Mouse (Mus musculus): Measurements from ENCODE around the gene Gm5741. TPM values are rescaled to one million over a fixed set of nuclear protein-coding genes. Genes with fewer than 3 reads are reported as not detected.
"Not testable (repeated sequence)": the region's sequence is repeated elsewhere in the genome, so short reads cannot be mapped to it uniquely, and the experiment has no call there.

The Gm5741 gene
- not detected in 2 replicates for polyA plus RNA-seq (2015; fragmentation: Nextera tagmentation; extraction: Ambion mirVana)

- no peak for DNase-seq (ENCODE audit: low spot score)
These were observed at the start of gene Gm5741 for GRCm38 (mm10) chr8:85067982-85068381. Gene Gm5741, minus strand, starts transcription at chr8:85067982.

GRCm38 (mm10) chr8:85116984-85117383 lies 49.2 kb upstream of the Gm5741 start:
- DNase-seq (ENCODE audit: low spot score), result no peak

- no peak for DNase-seq (ENCODE audit: low spot score)
These were observed 47.7 kb upstream of the Gm5741 start for GRCm38 (mm10) chr8:85115501-85115900.

GRCm38 (mm10) chr8:85113241-85113640 lies 45.5 kb upstream of the Gm5741 start:
- DNase-seq (ENCODE audit: low spot score), result no peak

- DNase-seq (ENCODE audit: low spot score), result no peak
These were observed 32.4 kb upstream of the Gm5741 start for GRCm38 (mm10) chr8:85100076-85100665.

GRCm38 (mm10) chr8:85096850-85097249 lies 29.1 kb upstream of the Gm5741 start:
- DNase-seq (ENCODE audit: low spot score), result no peak

- DNase-seq (ENCODE audit: low spot score), result no peak
These were observed 28.4 kb upstream of the Gm5741 start for GRCm38 (mm10) chr8:85096196-85096595.

- DNase-seq (ENCODE audit: low spot score), result no peak
These were observed 27.8 kb upstream of the Gm5741 start for GRCm38 (mm10) chr8:85095566-85095965.

GRCm38 (mm10) chr8:85095051-85095450 lies 27.3 kb upstream of the Gm5741 start:
- DNase-seq (ENCODE audit: low spot score), result no peak

- DNase-seq (ENCODE audit: low spot score), result no peak
These were observed 23.8 kb upstream of the Gm5741 start for GRCm38 (mm10) chr8:85091526-85092090.

- no peak for DNase-seq (ENCODE audit: low spot score)
These were observed 23.1 kb upstream of the Gm5741 start for GRCm38 (mm10) chr8:85090856-85091255.

GRCm38 (mm10) chr8:85088771-85089170 lies 21.0 kb upstream of the Gm5741 start:
- no peak for DNase-seq (ENCODE audit: low spot score)

- no peak for DNase-seq (ENCODE audit: low spot score)
These were observed 18.5 kb upstream of the Gm5741 start for GRCm38 (mm10) chr8:85086238-85086637.

GRCm38 (mm10) chr8:85084633-85085032 lies 16.9 kb upstream of the Gm5741 start:
- DNase-seq (ENCODE audit: low spot score), result no peak

- DNase-seq (ENCODE audit: low spot score), result peak; percentile 87
These were observed 15.5 kb upstream of the Gm5741 start, which contains the start of gene Man2b1 for GRCm38 (mm10) chr8:85083108-85083813. Gene Man2b1, plus strand, starts transcription at chr8:85083270.

- not testable (repeated sequence) for DNase-seq (ENCODE audit: low spot score)
These were observed 14.4 kb upstream of the Gm5741 start for GRCm38 (mm10) chr8:85082169-85082568.

GRCm38 (mm10) chr8:85081216-85081555 lies 13.4 kb upstream of the Gm5741 start, which contains the start of gene Wdr83:
Gene Wdr83, minus strand, starts transcription at chr8:85081306.
- DNase-seq (ENCODE audit: low spot score), result peak; percentile 78

GRCm38 (mm10) chr8:85080532-85081215 lies 12.9 kb upstream of the Gm5741 start, which contains the start of gene Wdr83os:
Gene Wdr83os, plus strand, starts transcription at chr8:85080740.
- DNase-seq (ENCODE audit: low spot score), result peak; percentile 81

- no peak for DNase-seq (ENCODE audit: low spot score)
These were observed 12.4 kb upstream of the Gm5741 start for GRCm38 (mm10) chr8:85080214-85080531.

GRCm38 (mm10) chr8:85076993-85077392 lies 9.2 kb upstream of the Gm5741 start:
- DNase-seq (ENCODE audit: low spot score), result peak; percentile 88

- no peak for DNase-seq (ENCODE audit: low spot score)
These were observed 8.2 kb upstream of the Gm5741 start for GRCm38 (mm10) chr8:85076001-85076400.

GRCm38 (mm10) chr8:85074617-85075016 lies 6.8 kb upstream of the Gm5741 start:
- DNase-seq (ENCODE audit: low spot score), result no peak

Measured in thymus, postnatal 0 days (tissue).